Mouse (Mus musculus) intestine, embryonic 16.5 days (tissue): ENCODE results near the gene Myh9. TPM values are rescaled to one million over a fixed set of nuclear protein-coding genes. Genes with fewer than 3 reads are reported as not detected.

Source experiments
- ATAC-seq: fragments of 200-750 bp; cut with Nextera tagmentation; 2 replicates; pipeline ENCODE4 v1.8.0; 2017; ENCODE audit warnings: moderate TSS enrichment, moderate library complexity
- H3K27ac ChIP-seq: fragments of 300-500 bp; sonication (generic); 2 replicates; pipeline ENCODE4 v1.5.1; 2014; ENCODE audit warnings: mild to moderate bottlenecking, low read length
- H3K27me3 ChIP-seq: fragments of 300-500 bp; sonication (generic); replicated peaks from 2 replicates; pipeline ENCODE4 v1.6.1; 2014; ENCODE audit warnings: low read length, control low read depth, mixed read lengths; ENCODE audit not compliant: control insufficient read depth, insufficient read depth
- H3K36me3 ChIP-seq: fragments of 300-500 bp; sonication (generic); 2 replicates; pipeline ENCODE4 v1.6.1; 2014; ENCODE audit warnings: low read length, control low read depth; ENCODE audit not compliant: control insufficient read depth, insufficient read depth
- H3K4me1 ChIP-seq: fragments of 300-500 bp; sonication (generic); 2 replicates; pipeline ENCODE4 v1.6.1; 2014; ENCODE audit warnings: low read length, control low read depth, mixed read lengths; ENCODE audit not compliant: control insufficient read depth, insufficient read depth
- H3K4me2 ChIP-seq: fragments of 300-500 bp; sonication (generic); 2 replicates; pipeline ENCODE4 v1.6.1; 2014; ENCODE audit warnings: low read depth, low read length, control low read depth
- H3K4me3 ChIP-seq: fragments of 300-500 bp; sonication (generic); 2 replicates; pipeline ENCODE4 v1.5.1; 2014; ENCODE audit warnings: mild to moderate bottlenecking, low read length
- H3K9ac ChIP-seq: fragments of 300-500 bp; sonication (generic); 2 replicates; pipeline ENCODE4 v1.6.1; 2014; ENCODE audit warnings: low read depth, low read length
- H3K9me3 ChIP-seq: fragments of 300-500 bp; sonication (generic); 2 replicates; pipeline ENCODE4 v1.6.1; 2016; ENCODE audit warnings: low read length, control low read depth; ENCODE audit not compliant: control insufficient read depth
- WGBS: fragments of 180-500 bp; shearing (Covaris S2); extraction: QIAGEN DNeasy Blood & Tissue Kit; methylation state at CpG from one replicate; pipeline ENCODE4 v1.1.7; 2014; 5-methylcytosine and 5-hydroxymethylcytosine counted together
- polyA plus RNA-seq: library from polyadenylated mRNA; unstranded; fragments of >200 nt; fragmentation: Nextera tagmentation; extraction: Ambion mirVana; gene quantifications from 2 replicates; pipeline ENCODE4 v1.2.1, GENCODE M21; 2015

Myh9 gene
- polyA plus RNA-seq, 1 experiment from 2014 or later: 39.1 TPM

- Histone ChIP-seq H3K9ac (peak overlapping the region; percentile 26; the same call in 1 of the 2 replicates), H3K27ac (peak overlapping the region; percentile 78), H3K4me1 (peaks cover 93% of the 10 kb centered on the region), H3K9me3 (no peaks in the 10 kb centered on the region), H3K36me3 (no peaks in the 10 kb centered on the region; the same call in 1 of the 2 replicates), H3K4me3 (no peak overlapping the region), H3K4me2 (no peak overlapping the region), H3K27me3 (no peaks in the 10 kb centered on the region)
- ATAC-seq: no peak
- WGBS: 24% methylated on average over 3 of the region's 3 CpGs
These were observed 21.4 kb downstream of the Myh9 start for GRCm38 (mm10) chr15:77820480-77821163.

GRCm38 (mm10) chr15:77819894-77820387, 22.0 kb downstream of the Myh9 start:
- Histone ChIP-seq H3K9me3 (no peaks in the 10 kb centered on the region), H3K36me3 (no peaks in the 10 kb centered on the region; the same call in 1 of the 2 replicates), H3K4me1 (peaks cover 94% of the 10 kb centered on the region), H3K27me3 (no peaks in the 10 kb centered on the region), H3K9ac (0 out of 2 replicates have a peak overlapping the region, but pooled peaks have one; percentile 1), H3K4me3 (no peak overlapping the region), H3K4me2 (no peak overlapping the region), H3K27ac (peak overlapping the region; percentile 78; the same call in 1 of the 2 replicates)
- ATAC-seq: no peak
- WGBS: 54% methylated on average over 10 of the region's 10 CpGs

- Histone ChIP-seq H3K4me1 (peaks cover 97% of the 10 kb centered on the region), H3K27me3 (no peaks in the 10 kb centered on the region), H3K9me3 (no peaks in the 10 kb centered on the region), H3K9ac (peak overlapping the region; percentile 43), H3K4me3 (no peak overlapping the region), H3K27ac (peak overlapping the region; percentile 40; the same call in 1 of the 2 replicates), H3K36me3 (no peaks in the 10 kb centered on the region; the same call in 1 of the 2 replicates), H3K4me2 (no peak overlapping the region)
- ATAC-seq: no peak
- 55% methylated on average over 15 of the region's 15 CpGs for WGBS
These were observed 23.3 kb downstream of the Myh9 start for GRCm38 (mm10) chr15:77818556-77819158.

GRCm38 (mm10) chr15:77817417-77817816, 24.6 kb downstream of the Myh9 start:
- no peaks in the 10 kb centered on the region for H3K27me3 ChIP-seq
- peak overlapping the region; percentile 43; the same call in 1 of the 2 replicates for H3K9ac ChIP-seq
- 56% methylated on average over 7 of the region's 7 CpGs for WGBS
- peak overlapping the region; percentile 29; the same call in 1 of the 2 replicates for H3K27ac ChIP-seq
- H3K4me1 ChIP-seq: peaks cover 93% of the 10 kb centered on the region
- peaks cover 6% of the 10 kb centered on the region for H3K36me3 ChIP-seq
- no peak overlapping the region for H3K4me2 ChIP-seq
- H3K4me3 ChIP-seq: no peak overlapping the region
- no peaks in the 10 kb centered on the region for H3K9me3 ChIP-seq
- no peak for ATAC-seq

- no peak for ATAC-seq
- Histone ChIP-seq H3K9ac (peak overlapping the region; percentile 33), H3K4me2 (no peak overlapping the region)
These were observed 25.4 kb downstream of the Myh9 start for GRCm38 (mm10) chr15:77816601-77816950.

GRCm38 (mm10) chr15:77815867-77816600, 25.9 kb downstream of the Myh9 start:
- no peak for ATAC-seq
- Histone ChIP-seq H3K9ac (peak overlapping the region; percentile 33; the same call in 1 of the 2 replicates), H3K27me3 (no peaks in the 10 kb centered on the region), H3K27ac (peak overlapping the region; percentile 81), H3K4me3 (no peak overlapping the region), H3K36me3 (peaks cover 13% of the 10 kb centered on the region), H3K4me2 (no peak overlapping the region), H3K4me1 (peaks cover 82% of the 10 kb centered on the region), H3K9me3 (no peaks in the 10 kb centered on the region)
- WGBS: 48% methylated on average over 17 of the region's 17 CpGs

More at GRCm38 (mm10) chr15:77816601-77816950, 25.4 kb downstream of the Myh9 start:
- Histone ChIP-seq H3K27me3 (no peaks in the 10 kb centered on the region), H3K36me3 (peaks cover 12% of the 10 kb centered on the region), H3K4me3 (no peak overlapping the region), H3K4me1 (peaks cover 85% of the 10 kb centered on the region), H3K9me3 (no peaks in the 10 kb centered on the region), H3K27ac (peak overlapping the region; percentile 81)
- 41% methylated on average over 4 of the region's 4 CpGs for WGBS

GRCm38 (mm10) chr15:77813639-77814375, 28.2 kb downstream of the Myh9 start:
- H3K4me2 ChIP-seq: 0 out of 2 replicates have a peak overlapping the region, but pooled peaks have one; percentile 21
- H3K27me3 ChIP-seq: no peaks in the 10 kb centered on the region
- ATAC-seq: peak; percentile 82
- WGBS: 53% methylated on average over 6 of the region's 6 CpGs
- no peak overlapping the region for H3K4me3 ChIP-seq
- peaks cover 71% of the 10 kb centered on the region for H3K4me1 ChIP-seq
- peaks cover 13% of the 10 kb centered on the region for H3K36me3 ChIP-seq
- peak overlapping the region; percentile 77 for H3K27ac ChIP-seq
- H3K9me3 ChIP-seq: no peaks in the 10 kb centered on the region
- H3K9ac ChIP-seq: peak overlapping the region; percentile 54

GRCm38 (mm10) chr15:77812578-77812977, 29.4 kb downstream of the Myh9 start:
- Histone ChIP-seq H3K27ac (no peak overlapping the region), H3K36me3 (peaks cover 13% of the 10 kb centered on the region), H3K9ac (no peak overlapping the region), H3K9me3 (no peaks in the 10 kb centered on the region), H3K4me2 (no peak overlapping the region), H3K27me3 (no peaks in the 10 kb centered on the region), H3K4me1 (peaks cover 64% of the 10 kb centered on the region), H3K4me3 (no peak overlapping the region)
- whole genome bisulfite sequencing: 86% methylated on average over 10 of the region's 10 CpGs
- ATAC-seq: no peak
